Mouse (Mus musculus): ENCODE data around the gene Ipo13.

The Ipo13 gene

DNA sequence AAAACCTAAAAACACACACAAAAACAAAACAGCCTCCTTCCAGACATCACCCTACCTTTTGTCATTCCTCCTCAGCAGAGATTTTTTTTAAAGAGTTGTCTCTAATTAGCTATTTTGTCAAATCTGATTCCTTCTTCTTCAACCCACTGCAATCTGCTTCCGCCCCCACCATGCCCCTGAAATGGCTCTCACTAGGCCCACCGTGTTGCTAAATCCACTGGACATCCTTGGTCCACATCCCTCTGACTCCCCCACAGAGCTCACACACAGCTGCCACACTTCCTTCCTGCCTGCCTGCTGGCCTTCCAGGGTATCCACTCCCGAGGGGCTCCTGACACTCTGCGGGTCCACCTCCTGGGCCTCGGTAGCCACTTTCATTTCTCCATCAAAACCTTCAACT, 36.1 kb downstream of the Ipo13 start:
- no peak for DNase-seq

DNA sequence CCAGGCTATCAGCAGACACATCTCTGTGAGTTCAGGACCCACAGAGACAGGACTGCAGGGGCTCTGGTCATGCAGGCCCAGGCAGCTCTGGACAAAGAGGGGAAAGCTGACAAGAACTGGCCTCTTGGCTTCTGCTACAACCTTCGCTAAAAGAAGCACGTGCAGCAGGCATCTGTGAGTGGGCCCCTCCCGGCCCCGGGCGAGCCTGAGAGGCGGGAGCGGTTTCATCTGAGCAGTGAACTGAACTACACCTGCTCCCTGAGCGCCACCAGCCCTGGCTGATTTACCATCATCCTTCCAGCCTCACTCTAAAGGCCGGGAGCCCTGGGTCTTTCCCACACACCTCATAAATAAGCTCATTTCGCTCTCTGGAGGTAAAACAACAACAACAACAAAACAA, 36.5 kb downstream of the Ipo13 start:
- no peak for DNase-seq

DNA sequence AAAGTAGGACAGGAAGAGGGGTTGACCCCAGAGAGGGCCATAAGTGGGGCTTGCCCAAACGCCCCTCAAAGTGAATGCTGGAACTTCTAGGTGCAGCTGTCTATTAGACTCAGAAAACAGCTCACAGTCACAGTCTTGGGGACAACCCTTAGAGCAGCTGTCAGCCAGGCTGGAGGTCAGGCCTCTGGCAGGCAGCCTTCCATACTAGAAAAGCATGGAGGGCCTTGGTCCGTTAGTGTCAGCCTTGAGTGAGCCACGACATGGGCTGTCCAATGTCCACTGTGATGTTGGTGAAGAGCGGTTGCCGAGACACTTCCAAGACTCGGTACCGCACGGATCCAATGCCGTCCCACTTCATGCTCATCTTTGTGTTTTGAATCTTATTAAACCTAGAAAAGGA, 41.2 kb downstream of the Ipo13 start:
- no peak for DNase-seq

DNA sequence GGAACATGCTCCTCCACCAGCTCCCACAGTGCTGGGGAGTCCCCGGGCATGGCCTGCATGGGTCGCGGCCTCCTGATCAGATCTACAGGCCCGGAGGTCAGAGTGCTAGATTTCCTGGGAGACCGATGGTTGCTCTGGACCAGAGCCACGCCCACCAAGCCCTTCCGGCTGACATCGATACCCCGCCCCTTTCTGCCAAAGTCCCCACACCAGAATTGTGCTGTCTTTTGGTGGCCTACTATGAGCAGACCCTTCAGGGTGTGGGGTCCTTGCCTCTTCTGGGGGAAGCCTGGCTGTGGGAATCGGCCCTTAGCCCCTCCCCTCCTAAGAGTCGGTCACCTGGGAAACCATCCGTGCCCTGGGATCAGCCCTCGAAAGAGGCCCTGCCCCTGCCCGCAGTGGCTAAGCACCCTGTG, 42.3 kb downstream of the Ipo13 start, which contains the start of gene Ccdc24:
Gene Ccdc24, minus strand, starts transcription at position 87 of the 416 bp plus-strand sequence.
- DNase-seq: peak; percentile 51

GRCm38 (mm10) chr4:117871787-117872186, 43.0 kb downstream of the Ipo13 start:
- DNase-seq: no peak

- no peak for DNase-seq
Measured at GRCm38 (mm10) chr4:117870437-117870836, 44.4 kb downstream of the Ipo13 start.

GRCm38 (mm10) chr4:117869317-117869716, 45.5 kb downstream of the Ipo13 start:
- DNase-seq: no peak

DNA sequence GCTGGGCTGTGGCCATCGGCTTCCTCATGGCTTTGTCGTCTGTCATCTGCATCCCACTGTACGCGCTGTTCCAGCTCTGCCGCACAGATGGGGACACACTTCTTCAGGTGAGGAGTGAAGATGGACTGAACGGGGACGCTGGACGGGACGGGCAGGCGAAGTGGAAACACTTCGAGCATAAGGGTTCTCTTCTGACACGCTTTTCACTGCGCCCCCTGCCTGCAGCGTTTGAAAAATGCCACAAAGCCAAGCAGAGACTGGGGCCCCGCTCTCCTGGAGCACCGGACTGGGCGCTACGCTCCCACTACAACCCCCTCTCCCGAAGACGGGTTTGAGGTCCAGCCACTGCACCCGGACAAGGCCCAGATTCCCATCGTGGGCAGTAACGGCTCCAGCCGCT, 47.0 kb downstream of the Ipo13 start:
- peak; percentile 77 for DNase-seq

DNA sequence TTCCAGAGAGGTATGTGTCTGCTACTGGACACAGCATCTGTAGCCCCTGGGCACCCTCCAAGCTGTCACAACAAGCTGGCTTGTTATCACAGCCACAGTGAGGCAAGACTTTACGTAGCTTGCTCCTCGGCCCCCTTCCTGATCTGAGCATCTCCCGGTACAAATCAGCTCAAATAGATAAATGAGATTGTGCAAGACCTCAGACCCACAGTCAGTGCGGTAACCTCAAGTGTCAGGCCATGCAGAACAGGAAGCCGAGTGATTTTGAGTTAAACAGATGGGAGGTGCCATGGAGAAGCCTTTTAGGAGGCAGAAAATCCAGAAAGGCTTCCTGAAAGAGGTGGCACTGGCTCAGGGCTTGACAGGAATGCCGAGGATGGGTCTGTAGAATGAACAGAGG, 47.8 kb downstream of the Ipo13 start:
- no peak for DNase-seq

- peak; percentile 87 for DNase-seq
Measured at GRCm38 (mm10) chr4:117866083-117866482, 48.7 kb downstream of the Ipo13 start.

DNA sequence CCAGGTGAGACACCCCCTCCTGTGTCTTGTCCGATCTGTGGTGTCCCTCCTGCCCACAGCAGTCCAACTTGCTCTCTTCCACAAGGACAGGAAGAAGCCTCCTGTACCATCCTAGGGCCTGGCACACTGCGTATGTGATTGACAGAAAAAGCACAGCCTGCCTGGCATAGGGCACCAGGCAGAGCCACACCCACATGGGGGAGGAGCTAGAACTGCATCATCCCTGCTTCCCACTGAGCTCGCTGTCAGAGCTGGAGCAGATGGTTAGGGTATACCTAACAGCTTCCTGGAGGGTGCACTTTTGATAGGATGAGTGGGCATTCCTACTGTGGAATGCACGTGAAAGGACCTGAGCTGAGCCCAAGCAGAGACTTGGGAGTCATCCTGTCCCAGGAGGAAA, 52.0 kb downstream of the Ipo13 start:
- DNase-seq: peak; percentile 49

- DNase-seq: no peak
Measured at GRCm38 (mm10) chr4:117860570-117860969, 54.2 kb downstream of the Ipo13 start.

DNA sequence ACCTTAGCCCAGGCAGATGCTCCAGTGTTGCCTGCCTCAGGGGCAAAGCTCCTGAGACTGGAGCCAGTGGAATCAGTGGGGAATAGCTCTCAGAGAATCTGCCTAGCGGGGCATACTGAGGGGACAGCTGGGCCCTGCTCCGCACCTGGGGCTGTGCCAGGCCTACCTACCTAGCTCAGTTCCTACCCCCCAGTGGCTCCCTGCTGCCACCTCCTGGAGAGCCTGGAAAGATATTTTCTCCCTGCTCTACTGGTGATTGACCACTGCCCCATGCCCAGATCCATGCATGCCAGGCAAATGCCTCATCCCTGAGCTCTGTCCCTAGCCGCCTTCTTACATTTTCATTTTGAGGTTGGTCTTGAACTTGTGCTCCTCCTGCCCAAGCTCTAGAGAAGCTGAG, 56.0 kb downstream of the Ipo13 start:
- DNase-seq: peak; percentile 78

DNA sequence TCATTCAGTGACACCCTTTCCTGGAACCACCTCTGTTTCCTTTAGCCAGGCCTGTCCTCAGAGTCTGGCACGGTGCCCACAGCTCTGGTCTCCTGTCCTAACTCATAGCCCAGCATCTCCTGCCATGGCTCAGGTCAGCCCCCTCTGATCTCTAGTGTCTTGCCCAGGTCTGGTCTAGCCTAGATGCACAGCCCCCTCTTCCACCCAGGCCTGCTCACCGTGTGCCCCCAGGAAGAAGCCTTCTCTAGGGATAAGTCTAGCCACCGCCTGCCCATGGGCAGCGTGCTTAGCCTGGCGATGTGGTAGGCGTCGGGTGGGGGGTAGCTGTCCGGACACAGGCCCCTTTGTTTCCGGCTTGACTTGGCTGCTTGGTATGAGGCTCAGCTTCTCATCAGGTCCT, 59.7 kb downstream of the Ipo13 start:
- no peak for DNase-seq

GRCm38 (mm10) chr4:117852152-117852868, 62.5 kb downstream of the Ipo13 start:
- no peak for DNase-seq

- DNase-seq: no peak
Measured at GRCm38 (mm10) chr4:117850871-117851270, 63.9 kb downstream of the Ipo13 start.

DNA sequence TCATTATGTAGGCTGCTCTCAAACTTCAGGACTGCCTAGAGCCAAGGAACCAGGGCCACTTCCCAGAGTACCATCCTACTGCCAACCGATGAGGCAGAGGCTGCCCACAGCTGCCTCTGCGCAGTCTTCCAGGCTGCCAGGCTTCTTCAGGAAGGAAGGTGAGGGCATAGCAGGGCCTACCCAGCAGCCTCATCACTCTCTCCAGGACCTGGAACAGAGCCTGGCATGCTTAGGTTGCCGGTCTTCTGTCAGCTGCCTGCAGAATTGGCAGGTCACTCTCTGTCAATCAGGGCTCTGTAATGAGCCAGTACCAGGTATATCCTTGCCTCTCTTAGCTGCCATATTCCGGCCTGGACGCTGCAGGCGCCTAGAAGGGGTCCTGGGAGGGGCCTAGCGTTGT, 64.6 kb downstream of the Ipo13 start:
- no peak for DNase-seq

DNA sequence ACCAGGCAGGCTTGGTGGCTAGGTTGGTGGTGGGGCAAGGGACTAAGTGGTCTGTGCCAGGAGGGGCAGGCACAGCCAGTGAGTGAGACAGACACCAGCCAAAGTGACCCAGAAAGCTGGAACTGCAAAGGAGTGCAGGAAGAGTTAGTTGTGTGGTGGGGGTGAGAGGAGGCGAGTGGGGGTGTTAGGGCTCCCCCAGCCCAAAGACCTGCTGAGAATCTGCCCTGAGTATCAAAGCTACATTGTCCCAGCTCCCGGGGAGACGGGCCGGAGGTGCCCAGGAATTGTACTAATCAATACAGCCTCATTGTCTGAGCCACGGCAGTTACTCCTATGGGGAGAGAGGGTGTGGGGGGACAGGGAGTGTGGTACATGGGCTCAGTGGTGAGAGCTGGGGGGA, 65.3 kb downstream of the Ipo13 start:
- no peak for DNase-seq

DNA sequence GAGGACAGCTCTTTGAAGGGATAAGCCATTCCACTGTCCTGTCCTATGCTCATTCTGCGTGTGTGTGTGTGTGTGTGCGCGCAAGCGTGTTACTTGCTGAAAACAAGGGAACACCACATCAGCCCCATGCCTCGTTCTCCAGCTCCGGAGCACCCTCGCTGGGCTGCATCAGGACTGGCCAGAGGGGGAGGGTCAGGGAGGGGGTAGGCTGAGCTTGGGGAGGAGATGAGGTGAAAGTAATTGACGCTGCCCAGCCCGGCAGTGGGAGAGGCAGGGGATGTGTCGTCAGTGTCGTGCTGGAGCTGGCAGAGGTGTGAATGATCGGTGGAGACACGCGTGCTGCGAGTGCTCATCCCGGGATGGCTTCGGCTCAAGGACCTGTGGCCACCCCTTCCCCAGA, 65.7 kb downstream of the Ipo13 start:
- DNase-seq: no peak

DNA sequence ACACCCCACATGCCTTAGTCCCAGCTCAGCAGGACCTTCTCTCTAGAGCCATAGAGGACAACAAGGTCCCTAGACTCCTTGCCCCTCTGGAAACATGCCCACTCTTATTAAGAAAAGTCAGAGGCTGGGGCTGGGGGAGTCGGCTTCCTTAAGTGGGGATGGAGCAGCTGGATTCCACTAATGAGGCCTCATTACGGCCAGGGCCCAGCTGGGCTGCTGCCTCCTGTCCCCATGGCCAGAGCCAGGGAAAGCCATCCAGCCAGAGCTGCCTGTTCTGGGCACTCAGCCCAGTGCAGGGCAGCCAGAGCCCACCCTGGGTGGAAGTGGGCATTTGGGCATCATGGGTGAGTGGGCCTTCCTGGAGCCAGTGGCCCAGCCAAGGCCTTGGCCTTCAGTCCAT, 67.8 kb downstream of the Ipo13 start:
- DNase-seq: peak; percentile 63

DNA sequence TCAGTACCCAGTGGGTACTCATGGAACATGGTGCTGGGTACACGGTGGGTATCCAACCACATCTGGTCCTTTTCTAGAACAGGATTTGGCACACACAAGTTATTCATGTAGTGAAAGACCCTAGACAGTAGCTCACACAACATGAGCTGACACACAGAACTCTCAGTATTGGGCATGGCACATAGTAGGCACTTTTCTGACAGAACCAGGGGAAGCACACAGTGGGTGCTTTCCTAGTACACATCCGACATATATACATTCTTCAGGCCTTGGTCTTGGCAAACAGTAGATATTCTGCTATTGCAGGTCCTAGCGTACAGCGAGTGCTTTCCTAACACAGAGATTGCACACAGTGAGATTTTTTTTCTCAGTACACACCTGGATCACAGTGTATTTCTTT, 68.5 kb downstream of the Ipo13 start:
- DNase-seq: no peak

DNA sequence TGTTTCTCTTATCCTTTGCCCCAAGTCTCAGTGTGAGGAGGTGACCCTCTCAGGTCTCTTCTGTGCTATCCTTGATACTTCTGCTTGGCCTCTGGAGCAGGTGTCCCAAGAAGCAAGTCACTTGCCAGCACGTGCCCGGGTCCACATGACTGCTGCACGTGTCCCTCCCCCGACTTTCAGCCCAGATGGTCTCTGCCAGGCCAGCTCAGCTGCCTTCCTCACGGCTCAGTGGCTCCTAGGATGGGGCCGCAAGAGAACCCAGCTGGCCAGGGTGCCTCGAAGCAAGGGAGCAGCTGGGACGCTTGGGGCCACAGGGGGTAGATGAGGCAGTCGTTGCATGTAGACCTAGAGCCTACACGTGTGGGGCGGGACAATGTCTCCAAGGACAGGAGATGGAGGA, 69.5 kb downstream of the Ipo13 start:
- no peak for DNase-seq
